Mouse (Mus musculus) gastrocnemius, postnatal 10 days (tissue): ENCODE measurements around the gene Rps13. TPM values are rescaled to one million over a fixed set of nuclear protein-coding genes. Genes with fewer than 3 reads are reported as not detected.

Experiments
- DNase-seq: peaks from one replicate; pipeline ENCODE4 v3.0.0; 2021; ENCODE audit warnings: mixed read lengths
- total RNA-seq, 2 experiments: library from RNA; stranded (reverse); gene quantifications; 2 replicates each; pipeline ENCODE4 v1.2.3; 2021

Gene Rps13
- total RNA-seq, 2 experiments from 2014 or later, result 384 to 414 TPM

- DNase-seq, result no peak
Observed at GRCm38 (mm10) chr7:116292377-116292776, 41.6 kb downstream of the Rps13 start.

DNA sequence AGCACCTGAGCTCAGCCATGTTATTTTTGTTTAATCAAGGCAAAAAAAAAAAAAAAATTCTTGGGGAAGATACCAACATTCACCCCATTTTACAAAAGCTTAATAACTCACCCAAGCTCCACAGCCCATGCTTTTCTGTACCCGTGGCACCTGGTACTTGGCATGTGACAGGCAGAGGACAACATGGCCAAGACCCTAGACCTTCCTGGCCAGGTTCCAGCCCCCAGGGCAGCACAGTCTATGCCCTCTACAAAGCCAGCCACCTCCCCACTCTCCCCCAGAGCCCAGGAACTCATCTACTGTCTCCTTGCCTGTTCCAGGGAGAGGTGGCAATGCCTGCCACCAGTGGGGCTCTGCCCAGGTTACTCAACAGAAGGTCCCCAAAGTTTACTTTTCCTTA lies 43.4 kb downstream of the Rps13 start:
- no peak for DNase-seq

DNA sequence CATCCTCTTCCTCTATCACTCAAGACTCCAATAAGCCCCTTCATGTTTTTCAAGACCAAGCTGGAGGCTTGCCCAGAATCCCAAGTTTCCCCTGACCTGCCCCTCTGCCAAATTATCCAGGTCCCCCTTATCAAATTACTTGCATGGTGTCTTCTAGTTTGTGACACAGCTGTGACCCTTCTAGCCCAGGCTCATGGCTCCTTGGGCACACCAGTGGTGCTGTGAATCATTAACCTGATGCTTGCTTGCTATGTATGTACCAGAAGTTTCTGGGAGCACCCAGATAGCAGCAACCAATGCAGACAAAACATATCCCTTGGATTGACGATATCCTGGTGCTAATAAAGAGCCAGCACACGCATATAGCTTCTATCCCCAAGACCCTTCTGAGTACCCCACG lies 45.0 kb downstream of the Rps13 start:
- no peak for DNase-seq

DNA sequence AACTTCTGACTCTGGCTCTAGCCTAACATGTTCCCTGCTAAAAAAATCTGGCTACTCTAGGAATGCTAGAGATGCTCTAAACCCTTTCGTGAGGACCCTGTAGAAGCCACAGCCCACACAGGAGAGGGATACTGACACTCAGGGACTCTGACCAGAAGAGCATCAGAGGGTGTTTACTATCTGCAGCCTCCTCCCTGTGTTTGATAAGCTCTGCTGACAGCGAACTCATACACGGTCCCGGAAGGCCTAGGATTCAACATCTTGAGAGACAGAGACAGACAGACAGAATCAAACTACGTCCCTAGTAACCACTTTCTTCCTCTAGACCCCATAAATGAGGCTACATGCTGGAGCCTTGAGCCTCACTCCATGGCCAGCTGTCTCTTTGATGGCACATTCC lies 46.0 kb downstream of the Rps13 start:
- DNase-seq, result no peak

DNA sequence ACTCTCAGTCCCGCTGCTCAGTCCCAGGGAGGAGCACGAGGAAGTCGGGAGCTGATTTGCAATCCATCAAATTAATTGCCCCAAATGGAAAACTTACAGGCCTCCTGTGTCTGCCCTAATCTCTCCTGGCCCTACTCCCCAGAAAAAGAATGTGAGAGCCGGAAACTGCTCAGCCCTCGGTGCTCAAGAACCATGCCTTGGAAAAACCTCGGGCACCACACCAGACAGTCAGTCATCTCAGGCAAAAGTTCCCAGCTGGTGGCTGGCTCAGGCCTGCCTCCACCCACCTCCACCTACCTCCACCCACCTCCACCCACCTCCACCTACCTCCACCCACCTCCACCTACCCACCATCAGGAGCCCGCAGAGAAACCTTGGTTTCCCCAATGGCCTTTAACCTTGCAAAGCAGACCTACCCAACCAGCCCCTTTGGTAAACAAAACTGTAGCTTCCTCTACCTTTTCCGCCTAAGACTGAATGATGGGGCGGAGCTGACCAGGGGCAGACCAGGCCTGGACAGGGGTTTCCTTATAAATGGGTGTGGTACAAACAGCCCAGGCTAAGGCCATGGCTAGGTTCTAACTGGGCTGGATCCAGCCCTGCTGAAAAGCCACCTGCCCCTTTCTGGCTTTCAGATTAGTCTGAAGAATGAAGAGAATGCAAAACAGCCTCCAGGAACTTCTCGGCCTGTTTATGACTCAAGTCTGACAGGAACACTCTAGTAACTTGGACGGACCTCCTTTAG lies 47.2 kb downstream of the Rps13 start:
- DNase-seq, result no peak

- no peak for DNase-seq
Observed at GRCm38 (mm10) chr7:116286173-116286572, 47.8 kb downstream of the Rps13 start.

DNA sequence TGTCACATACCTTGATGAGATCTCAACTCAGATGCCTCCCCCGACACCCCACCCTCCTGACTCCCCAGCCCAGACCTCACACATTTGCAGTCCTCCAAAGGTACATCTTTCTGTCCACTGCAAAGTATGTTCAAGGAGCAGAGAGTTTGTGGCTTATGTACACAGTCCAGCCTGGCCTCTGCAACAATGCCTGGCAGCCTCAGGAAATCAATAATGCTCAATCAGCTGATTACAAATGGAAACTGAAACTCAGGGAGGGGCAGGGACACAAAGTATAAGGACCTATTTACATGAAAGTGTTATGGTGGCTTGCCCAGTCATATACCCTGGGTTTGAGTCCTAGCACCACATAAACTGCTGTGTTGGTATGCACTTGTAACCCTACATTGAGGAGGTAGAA lies 48.8 kb downstream of the Rps13 start:
- DNase-seq, result no peak

- DNase-seq, result no peak
Observed at GRCm38 (mm10) chr7:116282755-116283154, 51.2 kb downstream of the Rps13 start.

Other genes with a start within 250 kb of the Rps13 start
- gene Gm4353, start 249.6 kb downstream of the Rps13 start, total RNA-seq, result 1 to 10 TPM; 1.3 to 2.3 TPM
- gene Plekha7, start 25.8 kb downstream of the Rps13 start, total RNA-seq, result 1 to 10 TPM; 2.6 to 3.2 TPM
- gene Pik3c2a, start 109.3 kb upstream of the Rps13 start, total RNA-seq, result 10 to 100 TPM; 11.4 to 16.1 TPM
- gene Nucb2, start 170.2 kb upstream of the Rps13 start, total RNA-seq, result 10 to 100 TPM; 16.6 to 20.2 TPM